Mouse (Mus musculus) ovary, postnatal 10 days (tissue): ENCODE measurements around the gene Gm20479.
A peak's percentile ranks its signal among the peaks of the same experiment; 100 is the strongest.

Experiments
- DNase-seq: peaks from one replicate; pipeline ENCODE4 v3.0.0; 2022; ENCODE audit warnings: low spot score

The Gm20479 gene

DNA sequence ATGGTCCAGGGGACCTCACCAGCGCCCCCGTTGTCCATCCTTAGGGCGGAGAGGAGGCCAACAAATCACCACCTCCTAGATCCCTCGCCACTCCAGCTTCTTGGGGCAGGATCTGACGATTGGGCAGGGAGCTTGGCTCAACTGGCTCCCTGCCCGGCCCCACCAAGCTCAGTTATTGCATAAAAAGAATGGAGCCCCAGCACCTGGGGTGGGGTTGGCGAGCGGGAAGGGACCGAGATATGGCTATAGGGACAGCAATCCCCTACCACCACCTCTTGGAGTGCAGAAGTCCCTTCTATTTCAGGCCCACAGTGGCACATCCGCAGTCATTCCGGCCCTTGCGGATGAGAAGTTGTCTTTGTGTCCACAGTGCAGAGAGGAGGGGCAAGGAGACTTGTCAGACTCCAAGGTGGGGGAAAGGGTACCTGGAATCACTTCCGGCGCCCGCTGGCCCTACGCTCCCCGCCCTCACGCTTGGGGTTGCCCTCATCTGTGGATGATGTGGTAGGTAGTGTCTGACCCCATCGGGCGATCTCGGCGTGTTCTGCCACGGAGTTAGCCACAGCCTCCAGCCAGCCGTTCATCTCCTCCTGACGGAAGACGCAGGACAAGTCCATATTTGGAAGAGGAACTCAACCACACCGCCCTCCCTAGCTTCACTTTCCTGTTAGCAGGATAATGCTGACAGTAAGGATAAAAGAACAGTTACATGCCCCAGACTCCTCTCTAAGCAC lies at the start of gene Gm20479:
Gene Gm20479, minus strand, starts transcription at position 559 of the 734 bp plus-strand sequence.
- DNase-seq, result no peak

DNA sequence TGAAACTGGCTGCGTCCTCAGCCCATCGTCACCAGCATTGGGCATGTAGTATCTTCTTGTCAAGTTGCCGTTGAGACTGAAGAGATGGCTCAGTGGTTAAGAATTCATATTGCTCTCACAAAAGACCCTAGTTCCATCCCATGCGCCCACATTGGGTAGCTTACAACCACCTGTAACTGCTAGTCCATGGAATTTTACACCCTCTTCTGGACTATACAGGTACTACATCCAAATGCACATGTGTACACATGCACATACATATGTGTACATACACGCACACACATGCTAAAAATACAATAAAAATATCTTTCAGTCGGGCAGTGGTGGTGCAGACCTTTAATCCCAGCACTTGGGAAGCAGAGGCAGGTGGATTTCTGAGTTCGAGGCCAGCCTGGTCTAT lies 49.3 kb upstream of the Gm20479 start:
- DNase-seq, result no peak

DNA sequence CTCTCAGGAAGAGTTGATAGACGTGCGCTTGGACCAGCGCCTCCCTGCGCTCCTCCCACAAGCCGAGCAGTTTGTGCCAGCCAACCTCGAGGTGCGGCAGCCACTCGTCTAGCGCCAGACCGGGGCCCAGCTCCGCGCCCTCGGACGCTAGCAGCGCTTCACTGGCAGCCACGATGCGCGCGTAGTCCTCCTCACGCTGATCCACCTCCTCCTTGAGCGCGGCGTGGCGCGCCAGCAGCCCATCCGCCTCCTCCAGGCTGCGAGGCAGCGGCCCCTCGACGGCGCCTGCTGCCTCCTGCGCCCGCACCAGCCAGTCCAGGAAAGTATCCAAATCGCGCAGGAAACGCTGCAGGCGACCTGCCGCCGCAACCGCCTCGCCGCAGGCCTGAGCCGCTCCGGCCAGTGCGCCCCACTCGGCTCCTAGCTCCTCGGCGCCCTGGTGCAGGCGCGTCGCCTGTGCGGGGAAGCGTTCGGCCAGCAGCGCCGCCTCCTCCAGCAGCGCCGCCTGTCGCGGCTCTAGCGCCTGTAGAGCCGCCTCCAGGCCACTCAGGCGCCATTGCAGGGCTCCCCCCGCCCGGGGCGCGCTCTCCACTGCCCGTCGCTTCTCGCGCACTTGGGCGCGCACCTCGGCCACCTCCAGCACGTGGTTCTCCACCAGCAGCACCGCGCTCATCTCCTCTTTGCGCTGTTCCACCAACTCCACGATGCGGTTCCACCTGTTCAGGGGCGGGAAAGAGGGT lies 47.2 kb upstream of the Gm20479 start:
- no peak for DNase-seq

GRCm38 (mm10) chr7:27402675-27403074 lies 45.5 kb upstream of the Gm20479 start:
- DNase-seq, result peak; percentile 13

DNA sequence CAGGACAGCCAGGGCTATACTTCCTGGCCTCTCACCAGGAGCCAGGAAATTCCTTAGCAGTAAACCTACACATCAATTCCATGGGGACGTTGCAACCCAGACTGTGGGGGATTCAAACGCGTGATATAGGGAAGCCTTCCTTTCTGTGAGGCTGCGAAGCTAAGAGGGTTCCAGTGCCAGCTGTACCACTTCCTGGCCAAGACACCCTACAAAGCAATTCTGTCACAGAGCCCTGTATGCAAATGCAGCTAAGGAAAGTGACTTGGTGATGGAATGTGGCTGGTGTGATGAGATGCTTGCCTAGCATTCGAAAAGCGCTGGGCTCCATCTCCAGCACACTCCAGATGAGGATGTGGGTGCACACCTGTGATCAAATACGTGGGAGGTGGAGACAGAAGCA lies 43.3 kb upstream of the Gm20479 start:
- DNase-seq, result no peak

- no peak for DNase-seq
These were observed 40.1 kb upstream of the Gm20479 start for GRCm38 (mm10) chr7:27397048-27397949.

GRCm38 (mm10) chr7:27396184-27397047 lies 39.2 kb upstream of the Gm20479 start:
- peak; percentile 27 for DNase-seq

- no peak for DNase-seq
These were observed 38.4 kb upstream of the Gm20479 start for GRCm38 (mm10) chr7:27395521-27396183.

DNA sequence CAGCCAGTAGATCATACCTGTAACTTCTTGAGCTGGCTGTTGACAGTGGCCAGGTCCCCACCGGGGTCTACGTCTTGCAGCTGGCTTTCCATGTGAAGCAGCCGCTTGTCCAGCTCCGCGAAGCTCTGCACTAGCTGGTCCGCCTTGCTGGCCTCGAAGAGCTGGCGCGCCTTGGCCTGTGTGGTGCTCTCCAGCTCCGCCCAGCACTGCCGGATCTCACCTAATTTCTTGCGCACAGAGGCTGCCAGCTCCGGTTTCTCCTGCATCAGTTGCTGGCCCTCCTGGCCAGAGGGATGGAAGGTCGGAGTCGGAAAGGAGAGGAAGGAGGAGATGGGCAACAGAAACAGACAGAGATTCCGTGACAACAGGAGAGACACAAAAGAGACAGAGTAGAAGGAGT lies 34.2 kb upstream of the Gm20479 start:
- no peak for DNase-seq

DNA sequence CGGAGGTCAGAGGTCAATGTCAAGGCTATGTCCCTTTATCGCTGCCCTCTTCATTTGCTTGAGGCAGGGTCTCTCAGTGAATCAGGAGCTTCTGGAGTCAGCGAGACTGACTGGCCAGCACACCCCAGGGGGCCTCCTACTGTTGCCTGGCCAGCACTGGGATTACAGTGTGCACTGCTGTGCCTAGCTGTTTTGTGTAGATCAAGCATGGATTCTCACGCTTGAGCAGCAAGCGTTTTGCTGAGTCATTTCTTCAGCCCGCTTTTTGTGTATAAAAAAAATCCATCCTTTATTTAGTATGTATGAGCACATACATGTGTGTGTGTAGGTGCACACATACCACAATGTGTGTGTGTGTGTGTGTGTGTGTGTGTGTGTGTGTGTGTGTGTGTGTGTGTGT lies 32.0 kb upstream of the Gm20479 start:
- no peak for DNase-seq

- no peak for DNase-seq
These were observed 27.5 kb upstream of the Gm20479 start for GRCm38 (mm10) chr7:27384731-27385130.

DNA sequence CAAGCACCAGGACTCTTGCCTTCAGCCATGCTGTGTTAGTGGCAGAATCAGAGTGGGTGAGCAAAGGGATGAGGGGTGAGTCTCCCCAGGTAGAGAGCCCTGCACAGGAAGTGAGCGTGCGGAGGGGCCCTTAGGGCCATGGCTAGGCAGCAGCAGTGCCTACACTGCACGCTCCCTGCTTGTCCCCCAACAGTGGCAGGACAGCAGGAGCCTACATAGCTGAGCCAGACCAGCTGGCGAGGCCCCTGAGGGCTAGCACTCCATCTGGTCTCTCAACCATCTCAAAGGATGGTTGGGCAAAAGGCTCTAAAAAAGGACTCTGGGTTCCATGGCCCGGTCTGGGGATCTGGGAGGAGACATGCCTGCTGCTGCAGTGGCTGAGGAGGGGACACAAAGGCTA lies 26.9 kb upstream of the Gm20479 start:
- DNase-seq, result no peak

DNA sequence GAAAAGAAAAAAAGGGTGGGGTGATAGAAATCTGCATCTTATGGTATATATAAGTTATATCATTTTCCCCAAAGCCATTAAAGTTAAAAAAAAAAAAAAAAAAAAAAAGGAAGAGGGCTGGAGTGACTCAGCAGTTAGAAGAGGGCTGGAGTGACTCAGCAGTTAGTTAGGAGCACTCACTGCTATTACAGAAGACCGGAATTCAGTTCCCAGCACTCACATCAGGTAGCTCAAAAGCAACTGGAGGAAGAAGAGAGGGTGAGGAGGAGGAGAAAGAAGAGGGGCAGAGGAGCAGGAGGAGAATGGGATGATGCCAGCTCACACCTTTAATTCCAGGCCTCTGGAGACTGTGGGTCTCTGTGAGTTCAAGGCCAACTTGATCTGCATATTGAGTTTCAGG lies 26.0 kb upstream of the Gm20479 start:
- no peak for DNase-seq

DNA sequence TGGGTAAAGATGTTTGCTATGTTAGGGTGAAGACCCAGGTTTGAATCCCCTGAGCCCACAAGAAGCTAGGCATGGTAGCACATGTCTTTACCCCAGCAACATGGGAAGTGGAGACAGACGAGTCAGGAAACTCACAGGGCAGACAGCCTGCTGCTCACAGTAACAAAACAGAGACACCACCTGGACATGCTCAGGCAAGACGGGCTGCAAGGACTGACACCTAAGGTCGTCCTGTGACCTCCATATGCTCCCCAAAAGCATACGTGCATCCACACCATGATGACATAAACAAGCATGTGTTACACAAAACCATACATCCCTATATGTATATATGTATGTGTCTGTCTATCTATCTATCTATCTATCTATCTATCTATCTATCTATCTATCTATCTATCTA lies 24.3 kb upstream of the Gm20479 start:
- DNase-seq, result no peak

DNA sequence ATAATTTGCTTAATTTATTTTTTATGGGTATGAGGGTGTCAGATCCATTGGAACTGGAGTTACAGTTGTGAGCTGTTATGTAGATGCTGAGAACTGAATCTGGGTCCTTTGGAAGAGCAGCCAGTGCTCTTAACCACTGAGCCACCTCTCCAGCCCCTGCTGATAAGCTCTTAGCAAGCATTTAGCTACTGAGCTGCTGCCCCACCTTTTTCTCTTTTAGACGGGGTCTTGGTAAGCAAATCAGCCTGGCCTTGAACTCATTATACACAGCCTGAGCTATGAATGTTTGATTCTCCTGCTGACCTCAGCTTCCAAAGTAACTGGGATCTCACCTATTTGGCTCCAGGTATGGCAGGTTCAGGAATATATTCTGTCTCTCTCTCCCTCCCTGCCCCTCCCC lies 23.8 kb upstream of the Gm20479 start:
- no peak for DNase-seq

DNA sequence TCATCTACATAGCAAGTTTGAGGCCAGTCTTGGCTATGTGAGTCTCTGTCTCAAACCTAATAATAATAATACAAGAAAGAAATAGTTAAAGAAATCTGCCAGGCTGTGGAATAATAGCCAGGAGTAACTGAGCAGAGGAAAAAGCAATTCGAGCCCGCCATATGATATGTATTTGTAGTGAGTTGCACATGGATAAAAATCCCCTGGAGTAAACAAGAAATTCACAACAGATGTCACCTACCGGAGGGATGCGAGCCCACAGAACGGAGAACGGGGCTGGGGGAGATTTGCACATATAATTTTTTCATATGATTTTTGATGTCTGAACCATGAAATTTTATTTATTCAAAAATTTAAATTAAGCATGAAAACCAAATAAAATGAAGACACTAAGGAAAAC lies 22.6 kb upstream of the Gm20479 start:
- no peak for DNase-seq

- DNase-seq, result no peak
These were observed 21.2 kb upstream of the Gm20479 start for GRCm38 (mm10) chr7:27378431-27378830.

DNA sequence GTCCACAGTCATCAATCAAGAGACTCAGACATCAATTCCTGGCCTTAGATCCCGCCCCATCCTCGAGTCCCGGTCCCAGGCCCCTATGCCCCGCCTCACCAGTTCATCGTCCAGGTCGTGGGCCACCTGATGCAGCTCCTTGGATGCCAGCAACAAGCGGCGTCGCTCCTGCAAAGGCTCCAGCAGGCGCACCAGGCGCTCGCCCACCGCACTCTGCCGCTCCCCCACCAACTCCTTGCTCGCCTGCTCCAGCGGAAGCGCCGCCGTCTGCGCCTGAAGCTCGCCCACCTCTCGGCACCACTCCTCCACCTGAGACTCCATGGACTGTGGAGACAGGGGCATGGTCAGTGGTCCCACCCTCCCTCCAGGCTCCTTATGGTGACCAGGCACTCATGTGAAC lies 18.1 kb upstream of the Gm20479 start:
- no peak for DNase-seq

GRCm38 (mm10) chr7:27371715-27372462 lies 14.7 kb upstream of the Gm20479 start:
- no peak for DNase-seq

DNA sequence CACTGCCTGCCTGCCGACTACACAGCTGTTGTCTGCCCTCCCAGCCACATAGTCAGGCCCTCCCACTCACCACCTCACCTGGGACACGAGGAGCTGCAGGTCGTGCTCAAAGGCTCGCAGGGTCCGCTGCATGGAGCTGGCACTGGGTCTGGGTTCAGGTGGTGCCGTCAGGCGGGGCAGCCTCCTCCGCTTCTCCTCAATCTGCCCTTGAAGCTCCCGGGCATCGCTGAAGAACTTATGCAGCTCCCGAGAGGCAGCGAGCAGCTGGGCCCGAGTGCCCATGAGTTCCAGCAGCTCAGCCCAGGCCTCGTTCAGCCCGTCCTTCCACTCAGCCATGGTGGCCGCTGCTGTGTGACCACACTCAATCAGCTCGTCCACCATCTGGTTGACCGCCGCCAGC lies 11.9 kb upstream of the Gm20479 start:
- no peak for DNase-seq
